Mouse (Mus musculus) kidney, postnatal 25 days (tissue): ENCODE measurements around the gene Hypk.

Experiments used
- DNase-seq, 2 experiments: peaks; one replicate each; pipeline ENCODE4 v3.0.0; 2021; ENCODE audit warnings: mixed read lengths in 2 of 2

Gene Hypk

DNA sequence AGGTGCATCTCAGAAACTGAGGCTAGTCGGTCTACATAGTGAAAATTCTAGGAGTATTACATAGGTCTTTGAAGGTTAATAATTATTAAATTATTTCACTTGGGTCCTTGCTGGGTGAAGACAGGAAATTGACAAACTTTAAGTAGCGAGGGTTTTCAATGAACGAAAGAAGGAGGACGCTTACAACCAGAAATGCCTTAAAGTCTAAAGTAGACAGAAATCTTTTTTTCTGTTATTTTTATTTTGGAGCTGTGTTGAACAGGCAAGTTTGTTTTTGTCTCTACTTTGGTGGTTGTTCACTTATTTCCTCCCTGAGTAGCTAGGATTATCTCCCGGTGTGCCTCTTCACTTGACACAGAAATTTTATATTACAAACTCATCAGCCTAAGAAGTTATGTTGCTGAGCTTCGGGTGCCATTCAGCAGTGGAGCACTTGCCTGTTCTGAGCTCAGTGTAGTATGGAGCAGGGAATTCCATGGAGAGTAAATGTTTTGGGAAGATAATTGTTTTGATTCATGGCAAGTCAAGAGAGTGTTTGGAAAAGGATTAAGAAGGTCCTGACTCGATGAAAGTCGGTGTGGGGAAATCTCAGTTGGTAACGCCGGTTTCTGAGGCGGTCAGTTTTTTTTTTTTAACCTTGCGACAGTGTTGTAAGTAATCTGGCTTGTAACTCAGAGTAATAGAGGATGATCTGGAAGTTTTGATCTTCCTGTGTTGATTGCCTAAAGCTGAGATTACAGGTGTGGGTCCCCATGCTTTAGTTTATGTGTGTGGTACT lies 54.3 kb downstream of the Hypk start:
- no peak for DNase-seq

DNA sequence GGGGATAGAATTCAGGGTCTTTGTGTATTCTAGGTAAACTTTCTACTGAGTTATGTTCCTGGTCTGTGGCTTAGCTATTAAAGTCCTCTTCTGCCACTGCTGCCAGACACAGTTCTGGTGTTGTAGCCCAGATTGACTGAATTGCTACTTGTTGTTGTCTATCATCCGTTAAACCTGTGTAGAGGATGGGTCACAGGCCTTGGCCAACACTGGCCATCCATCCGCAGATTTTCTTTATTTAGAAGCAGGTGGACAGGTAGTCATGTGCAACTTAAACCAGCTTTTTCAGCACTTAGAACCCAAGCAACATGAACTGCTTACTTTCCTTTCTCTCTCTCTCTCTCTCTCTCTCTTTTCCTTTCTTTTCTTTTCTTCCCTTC lies 54.9 kb downstream of the Hypk start:
- no peak for DNase-seq
